Mouse (Mus musculus) brain, embryonic 14.5 days (tissue): Measurements from ENCODE around the gene Jag1. TPM values are rescaled to one million over a fixed set of nuclear protein-coding genes. Genes with fewer than 3 reads are reported as not detected.

Experiments used
- DNase-seq: peaks from one replicate; pipeline ENCODE4 v3.0.0-alpha.2; 2011; ENCODE audit warnings: low read depth
- CTCF ChIP-seq: fragments of 200-500 bp; IDR thresholded peaks from 2 replicates; pipeline ENCODE4 v1.5.1; 2012; ENCODE audit warnings: inconsistent platforms, mild to moderate bottlenecking, moderate library complexity, borderline replicate concordance; ENCODE audit not compliant: insufficient read depth, insufficient read length; ENCODE audit errors: extremely low read depth
- POLR2A ChIP-seq: fragments of 200-500 bp; IDR thresholded peaks from 2 replicates; pipeline ENCODE4 v1.6.1; 2012; ENCODE audit warnings: mild to moderate bottlenecking, inconsistent platforms, borderline replicate concordance; ENCODE audit not compliant: poor library complexity, insufficient read depth, insufficient read length, severe bottlenecking; ENCODE audit errors: extremely low read depth
- polyA plus RNA-seq: library from polyadenylated mRNA; depleted of rRNA; stranded (reverse); fragments of >200 nt; gene quantifications from 2 replicates; pipeline ENCODE4 v1.2.3, GENCODE M21; 2012

Jag1 gene
- polyA plus RNA-seq, 1 experiment, result 13.0 TPM

DNA sequence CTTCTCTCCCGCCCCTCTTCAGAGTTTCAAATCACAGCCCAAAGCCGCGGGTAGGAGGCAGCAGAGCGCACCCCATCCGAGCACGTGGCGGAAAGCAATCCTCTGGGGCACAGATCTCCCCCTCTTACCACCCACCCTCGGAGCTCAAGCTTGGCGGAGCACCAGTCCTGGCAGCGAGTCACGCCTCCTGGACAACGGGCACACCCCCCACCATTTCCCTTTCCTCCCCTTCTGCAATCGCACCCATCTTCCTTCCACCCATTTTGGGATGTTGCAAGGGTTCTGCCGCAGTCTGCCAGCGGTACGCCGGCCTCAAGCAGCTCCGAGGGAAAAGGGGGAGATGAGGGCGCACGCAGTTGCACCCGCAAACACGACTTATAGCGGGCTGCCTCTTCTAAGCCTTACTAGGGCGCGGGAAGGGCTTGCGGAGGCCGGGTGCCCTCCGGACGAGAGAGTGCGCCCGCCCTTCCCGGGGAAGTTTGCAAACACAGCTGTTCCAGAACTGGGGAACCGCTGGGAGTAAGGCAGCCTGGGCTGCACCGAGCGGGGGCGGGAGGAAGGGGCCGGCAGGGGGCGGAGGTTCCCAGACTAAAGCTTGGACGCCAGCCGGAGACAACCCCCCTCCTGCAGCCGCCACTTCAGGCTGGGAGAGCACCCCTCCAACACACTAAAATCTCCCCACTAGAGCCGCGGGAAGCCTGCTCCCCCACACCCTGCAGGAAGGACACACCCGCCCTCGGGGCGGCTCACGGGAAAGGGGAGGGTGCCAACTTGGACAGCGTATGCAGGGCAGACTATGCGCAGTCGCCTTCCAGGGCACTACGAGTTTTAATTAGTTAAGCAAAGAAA, 2.0 kb downstream of the Jag1 start:
- DNase-seq, result peak; percentile 94

DNA sequence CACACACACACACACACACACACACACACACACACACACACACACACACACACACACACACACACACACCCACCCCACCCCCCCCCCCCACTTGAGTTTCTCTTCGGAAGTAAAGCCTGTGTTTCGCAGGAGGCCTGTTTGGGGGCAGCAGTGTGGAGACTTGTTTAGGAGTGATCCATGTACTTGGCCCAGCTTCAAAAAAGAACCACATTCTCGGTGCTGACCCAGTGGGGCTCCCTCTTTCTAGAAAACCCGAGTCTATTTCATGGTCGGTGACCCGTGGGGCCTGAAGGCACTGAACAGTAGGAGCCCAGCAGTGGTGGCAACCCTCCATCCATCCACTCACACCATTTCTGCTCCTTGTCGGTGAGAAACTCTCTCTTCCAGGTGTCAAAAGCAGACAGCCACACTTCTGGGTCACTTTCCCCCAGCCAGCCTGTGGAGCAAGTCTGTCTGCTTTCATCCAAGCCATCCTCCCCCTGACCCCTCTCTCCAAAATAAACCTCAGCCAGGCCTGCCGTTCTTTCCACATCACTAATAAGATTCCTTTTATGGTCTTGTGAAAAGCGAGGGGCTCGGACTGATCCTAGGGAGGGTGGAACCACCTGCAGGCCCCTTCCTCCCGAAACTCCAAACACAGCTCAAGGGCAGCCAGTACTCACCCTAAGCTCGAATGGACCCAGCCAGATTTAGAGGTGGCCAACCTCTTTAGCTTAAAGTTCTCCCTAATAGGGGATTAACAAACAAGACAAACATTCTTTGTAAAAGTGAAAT, 3.0 kb downstream of the Jag1 start:
- TF ChIP-seq POLR2A (no peak), CTCF (no peak)
- peak; percentile 51 for DNase-seq

More for the DNA sequence above, 2.0 kb downstream of the Jag1 start:
- no peak for TF ChIP-seq POLR2A
- TF ChIP-seq CTCF, result peak; percentile 76

DNA sequence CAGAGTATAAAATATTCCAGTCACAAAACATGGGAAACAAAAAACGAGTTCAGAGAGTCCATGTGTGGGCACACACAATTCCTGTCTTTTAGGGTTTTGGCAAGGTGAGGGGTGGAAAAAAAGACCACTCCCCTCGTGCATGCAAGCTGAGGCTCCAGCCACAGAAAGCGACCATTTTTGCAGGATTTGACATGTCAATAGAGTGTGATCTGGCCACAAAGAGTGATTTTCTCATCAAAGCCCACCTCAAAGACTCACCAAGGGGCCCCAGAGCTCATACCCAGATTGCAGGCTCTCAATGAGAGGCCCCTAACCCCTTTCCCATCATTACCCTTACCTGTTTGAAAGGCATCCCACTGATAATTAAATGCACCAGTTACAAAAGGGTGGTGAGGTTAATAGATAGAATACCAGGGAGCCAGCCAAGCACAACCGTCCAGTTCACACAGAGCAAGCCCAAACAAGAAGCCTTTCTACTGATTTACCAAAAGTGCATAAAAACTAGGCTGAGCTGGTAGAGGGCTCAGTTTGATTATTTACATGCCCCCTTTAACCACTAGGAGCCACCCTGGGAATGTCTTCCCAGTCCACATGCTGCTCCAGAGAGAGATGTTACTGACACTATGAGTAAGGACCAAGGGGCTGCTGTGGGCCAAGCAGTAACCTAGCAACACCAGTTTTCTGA, 6.1 kb downstream of the Jag1 start:
- DNase-seq, result peak; percentile 70
- TF ChIP-seq POLR2A (no peak), CTCF (peak; percentile 20; the same call in 1 of the 2 replicates)

GRCm38 (mm10) chr2:137109321-137110213, 6.9 kb downstream of the Jag1 start:
- TF ChIP-seq CTCF, result no peak
- TF ChIP-seq POLR2A, result no peak
- DNase-seq, result peak; percentile 92

GRCm38 (mm10) chr2:137107946-137108345, 8.5 kb downstream of the Jag1 start:
- no peak for DNase-seq
- TF ChIP-seq POLR2A, result no peak
- no peak for TF ChIP-seq CTCF

GRCm38 (mm10) chr2:137107203-137107602, 9.2 kb downstream of the Jag1 start:
- no peak for DNase-seq
- TF ChIP-seq POLR2A (no peak), CTCF (no peak)

GRCm38 (mm10) chr2:137101074-137101473, 15.4 kb downstream of the Jag1 start:
- peak; percentile 74 for DNase-seq
- TF ChIP-seq POLR2A, result no peak
- TF ChIP-seq CTCF, result no peak

DNA sequence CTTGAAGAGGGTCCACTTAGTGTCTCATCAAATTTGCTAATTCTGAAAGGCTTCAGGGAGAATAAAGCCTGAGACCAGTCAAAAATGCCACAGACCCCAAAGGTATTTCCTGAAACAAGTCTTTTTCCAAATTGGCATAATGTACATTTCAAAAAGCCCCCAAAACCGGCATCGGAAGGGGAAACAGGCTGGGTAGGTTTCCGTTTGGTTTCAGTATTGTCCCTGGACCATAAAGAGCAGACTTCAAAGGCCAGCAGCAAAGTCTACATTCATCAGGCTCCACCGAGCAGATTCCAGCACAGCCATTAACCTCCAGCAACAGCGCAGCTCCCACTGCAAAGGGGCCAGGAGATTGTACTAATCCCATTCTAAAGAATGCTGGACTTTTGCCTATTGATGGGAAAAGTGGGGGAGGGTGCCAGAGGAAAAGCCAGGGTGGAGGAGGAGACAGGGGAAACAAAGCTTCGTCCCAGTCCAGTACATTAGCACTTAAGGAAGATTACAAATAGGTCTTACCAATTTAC, 17.2 kb downstream of the Jag1 start:
- no peak for TF ChIP-seq POLR2A
- no peak for TF ChIP-seq CTCF
- DNase-seq, result peak; percentile 56

DNA sequence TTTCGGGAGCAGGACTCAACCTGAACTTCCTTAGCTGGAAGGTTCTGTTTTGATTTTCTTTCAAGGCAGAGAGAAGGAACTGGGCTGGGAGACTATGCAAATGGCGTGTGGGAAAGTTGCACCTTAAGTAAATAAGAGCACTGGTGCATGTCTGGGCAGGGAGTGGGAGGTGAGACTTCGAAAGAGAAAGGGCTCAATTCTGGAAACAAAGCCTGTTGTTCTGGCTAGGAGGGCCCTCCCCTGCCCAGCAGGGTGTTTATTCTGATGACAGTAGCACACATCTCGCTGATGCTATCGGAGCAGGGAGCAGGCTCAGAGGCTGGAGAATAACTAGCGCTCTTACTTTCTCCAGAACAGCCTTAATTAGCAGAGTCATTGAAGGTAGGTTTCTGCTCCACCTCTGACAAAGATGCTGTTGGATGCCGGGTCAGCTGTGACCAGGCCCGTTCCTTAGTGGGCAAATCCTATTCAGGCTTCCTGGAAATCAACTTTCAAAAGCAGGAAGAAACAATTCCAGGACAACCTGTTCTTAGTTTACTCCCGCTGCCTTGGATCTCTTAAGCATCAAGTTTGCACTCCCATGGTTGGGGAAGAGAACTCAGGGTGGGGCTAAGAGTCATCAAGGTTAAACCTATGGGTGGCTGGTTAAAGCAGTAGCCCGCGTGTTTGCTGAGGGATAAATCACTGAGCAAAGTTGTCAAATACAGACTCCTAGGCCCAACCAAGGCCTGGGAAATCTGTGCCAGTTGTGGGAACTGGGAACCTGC, 18.0 kb downstream of the Jag1 start:
- TF ChIP-seq POLR2A (no peak), CTCF (no peak)
- no peak for DNase-seq

- no peak for TF ChIP-seq CTCF
- TF ChIP-seq POLR2A, result no peak
- DNase-seq, result no peak
Measured at GRCm38 (mm10) chr2:137096981-137097460, 19.4 kb downstream of the Jag1 start.
